Mouse (Mus musculus) midbrain, embryonic 14.5 days (tissue): ENCODE measurements around the gene Atg10. TPM values are rescaled to one million over a fixed set of nuclear protein-coding genes. Genes with fewer than 3 reads are reported as not detected.

Experiments
- ATAC-seq: fragments of 200-750 bp; cut with Nextera tagmentation; 2 replicates; pipeline ENCODE4 v1.8.0; 2017; ENCODE audit warnings: moderate number of reproducible peaks, moderate library complexity; ENCODE audit not compliant: low FRiP score, low TSS enrichment
- DNase-seq: peaks from one replicate; pipeline ENCODE4 v3.0.0-alpha.2; 2015
- H3K27ac ChIP-seq: fragments of 300-500 bp; sonication (generic); replicated peaks from 2 replicates; pipeline ENCODE4 v1.5.1; 2014; ENCODE audit warnings: mild to moderate bottlenecking, low read depth, low read length, moderate library complexity
- H3K27me3 ChIP-seq: fragments of 300-500 bp; sonication (generic); 2 replicates; pipeline ENCODE4 v1.6.1; 2014; ENCODE audit warnings: low read length, control low read depth, mixed read lengths; ENCODE audit not compliant: control insufficient read depth, insufficient read depth
- H3K36me3 ChIP-seq: fragments of 300-500 bp; sonication (generic); 2 replicates; pipeline ENCODE4 v1.6.1; 2014; ENCODE audit warnings: low read length, control low read depth; ENCODE audit not compliant: control insufficient read depth, insufficient read depth
- H3K4me1 ChIP-seq: fragments of 300-500 bp; sonication (generic); 2 replicates; pipeline ENCODE4 v1.6.1; 2014; ENCODE audit warnings: mild to moderate bottlenecking, antibody characterized with exemption, low read length, control low read depth; ENCODE audit not compliant: control insufficient read depth, insufficient read depth
- H3K4me2 ChIP-seq: fragments of 300-500 bp; sonication (generic); 2 replicates; pipeline ENCODE4 v1.6.1; 2014; ENCODE audit warnings: mild to moderate bottlenecking, low read length, moderate library complexity
- H3K4me3 ChIP-seq: fragments of 300-500 bp; sonication (generic); replicated peaks from 2 replicates; pipeline ENCODE4 v1.5.1; 2014; ENCODE audit warnings: low read depth, low read length
- H3K9ac ChIP-seq: fragments of 300-500 bp; sonication (generic); replicated peaks from 2 replicates; pipeline ENCODE4 v1.6.1; 2014; ENCODE audit warnings: mild to moderate bottlenecking, low read length, moderate library complexity
- H3K9me3 ChIP-seq: fragments of 300-500 bp; sonication (generic); 2 replicates; pipeline ENCODE4 v1.6.1; 2016; ENCODE audit warnings: low read length, control low read depth, mixed read lengths; ENCODE audit not compliant: control insufficient read depth
- WGBS: fragments of 180-500 bp; shearing (Covaris S2); extraction: QIAGEN DNeasy Blood & Tissue Kit; methylation state at CpG from one replicate; pipeline ENCODE4 v1.1.7; 2014; 5-methylcytosine and 5-hydroxymethylcytosine counted together
- polyA plus RNA-seq: library from polyadenylated mRNA; unstranded; fragments of >200 nt; fragmentation: Nextera tagmentation; extraction: Ambion mirVana; gene quantifications from 2 replicates; pipeline ENCODE4 v1.2.1, GENCODE M21; 2014

The Atg10 gene
- polyA plus RNA-seq, 1 experiment from 2014 or later: 14.5 TPM

DNA sequence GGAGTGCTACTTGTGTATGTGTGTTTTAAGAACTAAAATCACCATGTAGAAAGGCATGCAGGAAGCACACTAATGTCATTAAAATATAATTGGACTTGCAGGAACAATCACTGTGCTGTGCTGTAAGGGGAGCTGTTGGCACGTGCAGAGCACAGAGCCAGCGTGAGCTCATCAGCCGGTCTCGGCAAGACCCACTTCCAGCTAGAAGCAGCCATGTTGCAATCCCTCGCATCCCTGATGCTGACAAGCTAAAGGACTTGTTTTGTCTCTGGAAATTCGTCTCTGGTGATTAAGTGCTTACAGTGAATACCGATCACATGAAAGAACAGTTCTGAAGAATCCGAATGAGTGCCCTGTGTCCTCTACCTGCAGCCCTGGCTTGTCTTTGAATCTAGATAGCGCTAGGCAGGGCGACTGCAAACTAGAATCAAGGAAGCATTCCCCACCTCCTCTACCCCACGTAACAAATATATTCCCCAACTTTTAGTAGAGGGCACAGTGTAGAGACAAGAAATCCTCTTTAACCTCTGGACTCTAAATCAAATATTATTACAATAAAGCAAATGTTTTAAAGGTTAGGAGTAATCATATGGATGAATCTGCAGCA is 184.5 kb downstream of the Atg10 start:
- Histone ChIP-seq H3K4me1 (no peaks in the 10 kb centered on the region), H3K4me2 (peak overlapping the region; percentile 29), H3K36me3 (no peaks in the 10 kb centered on the region), H3K27me3 (no peaks in the 10 kb centered on the region), H3K9ac (no peak overlapping the region), H3K4me3 (no peak overlapping the region), H3K27ac (peak overlapping the region; percentile 61), H3K9me3 (no peaks in the 10 kb centered on the region)
- peak; percentile 93 for ATAC-seq
- WGBS: 50% methylated on average over 11 of the region's 11 CpGs
- peak; percentile 85 for DNase-seq

DNA sequence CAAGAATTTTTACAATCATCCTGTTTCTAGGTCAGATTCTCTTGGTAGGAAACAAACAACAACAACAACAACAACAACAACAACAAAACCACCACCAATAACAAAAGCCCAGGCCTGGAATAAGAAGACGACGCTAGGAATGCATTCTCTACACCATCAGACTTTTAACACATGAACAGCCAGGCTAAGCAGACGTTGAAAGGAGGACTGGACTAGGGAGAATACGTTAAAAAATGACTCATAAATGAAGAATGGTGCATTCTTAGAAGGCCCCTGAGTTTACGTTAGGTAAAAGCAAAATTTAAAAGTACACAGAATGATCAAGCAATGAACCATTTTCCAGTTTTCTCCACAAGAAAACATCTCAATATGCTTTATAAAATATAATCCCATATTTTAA is 185.1 kb downstream of the Atg10 start:
- ATAC-seq (no peak), DNase-seq (no peak)
- Histone ChIP-seq H3K36me3 (no peaks in the 10 kb centered on the region), H3K9ac (no peak overlapping the region), H3K4me1 (no peaks in the 10 kb centered on the region), H3K4me3 (no peak overlapping the region), H3K9me3 (no peaks in the 10 kb centered on the region), H3K4me2 (no peak overlapping the region), H3K27me3 (no peaks in the 10 kb centered on the region), H3K27ac (no peak overlapping the region)
- 71% methylated on average over 5 of the region's 5 CpGs for WGBS

DNA sequence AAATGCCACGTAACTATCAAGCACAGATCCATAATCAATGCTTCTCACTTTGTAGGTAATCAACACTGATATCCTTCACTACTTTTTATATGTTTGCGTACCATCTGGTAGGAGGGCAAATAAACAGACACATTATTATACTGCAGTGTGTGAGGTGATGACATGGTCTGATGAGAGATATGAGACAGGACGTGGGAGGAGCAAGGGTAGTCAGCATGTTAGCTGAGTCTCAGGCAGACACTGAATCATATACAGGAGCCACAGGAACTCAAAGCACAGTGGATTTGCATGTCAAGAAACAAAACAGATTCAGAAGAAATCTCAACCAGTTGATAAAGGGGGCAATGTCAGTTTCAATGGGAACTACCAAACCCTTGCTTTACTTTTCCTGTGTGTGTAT is 185.7 kb downstream of the Atg10 start:
- Histone ChIP-seq H3K27me3 (no peaks in the 10 kb centered on the region), H3K36me3 (no peaks in the 10 kb centered on the region), H3K27ac (no peak overlapping the region), H3K9me3 (no peaks in the 10 kb centered on the region), H3K9ac (no peak overlapping the region), H3K4me2 (no peak overlapping the region), H3K4me1 (no peaks in the 10 kb centered on the region), H3K4me3 (no peak overlapping the region)
- no peak for DNase-seq
- WGBS: 97% methylated on average over 3 of the region's 3 CpGs
- no peak for ATAC-seq

DNA sequence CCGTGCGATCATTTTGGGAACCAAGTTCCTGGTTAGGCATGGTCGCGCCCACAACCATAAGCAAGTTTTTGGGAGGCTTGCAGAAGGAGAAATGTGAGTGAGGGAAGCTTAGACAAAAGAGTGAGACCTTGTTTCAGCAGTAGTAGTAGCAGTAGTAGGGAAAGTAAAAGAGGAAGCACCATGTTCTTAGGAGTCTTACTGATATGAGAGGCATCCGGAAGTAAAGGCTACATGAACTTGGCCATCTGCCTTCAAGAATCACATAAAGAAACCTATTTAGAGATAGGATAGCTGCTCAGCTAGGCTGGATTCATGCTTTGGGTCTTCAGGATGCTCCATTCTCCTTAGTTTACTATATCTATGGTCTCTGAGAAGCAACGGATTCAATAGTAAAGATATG is 186.4 kb downstream of the Atg10 start:
- Histone ChIP-seq H3K9me3 (no peaks in the 10 kb centered on the region), H3K4me3 (no peak overlapping the region), H3K27me3 (no peaks in the 10 kb centered on the region), H3K4me1 (no peaks in the 10 kb centered on the region), H3K4me2 (no peak overlapping the region), H3K36me3 (no peaks in the 10 kb centered on the region), H3K27ac (no peak overlapping the region), H3K9ac (no peak overlapping the region)
- no peak for DNase-seq
- 92% methylated on average over 6 of the region's 6 CpGs for WGBS
- ATAC-seq: no peak

DNA sequence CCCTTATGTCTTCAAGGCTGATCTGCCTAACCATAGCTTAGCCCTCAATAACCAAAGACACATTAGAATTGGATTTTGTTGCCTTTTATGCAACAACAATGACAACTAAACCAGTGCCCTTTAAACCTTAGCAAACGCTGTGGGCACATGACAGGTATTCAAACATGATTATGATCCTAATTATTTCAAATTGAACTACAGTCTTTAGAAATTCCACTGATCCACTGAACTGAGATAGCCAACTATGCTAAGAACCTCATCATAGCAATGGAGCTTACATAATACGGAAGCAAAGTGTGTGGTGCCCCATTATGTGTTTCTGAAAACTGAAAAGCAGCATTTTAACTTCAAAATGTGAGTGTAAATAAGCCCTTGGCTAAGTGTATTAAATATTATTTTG is 191.9 kb downstream of the Atg10 start:
- H3K4me2 ChIP-seq: no peak overlapping the region
- no peaks in the 10 kb centered on the region for H3K9me3 ChIP-seq
- no peak for DNase-seq
- ATAC-seq: no peak
- no peaks in the 10 kb centered on the region for H3K4me1 ChIP-seq
- H3K27me3 ChIP-seq: no peaks in the 10 kb centered on the region
- no peak overlapping the region for H3K4me3 ChIP-seq
- no peak overlapping the region for H3K27ac ChIP-seq
- WGBS: 75% methylated on average over 2 of the region's 2 CpGs
- no peaks in the 10 kb centered on the region for H3K36me3 ChIP-seq
- H3K9ac ChIP-seq: no peak overlapping the region

DNA sequence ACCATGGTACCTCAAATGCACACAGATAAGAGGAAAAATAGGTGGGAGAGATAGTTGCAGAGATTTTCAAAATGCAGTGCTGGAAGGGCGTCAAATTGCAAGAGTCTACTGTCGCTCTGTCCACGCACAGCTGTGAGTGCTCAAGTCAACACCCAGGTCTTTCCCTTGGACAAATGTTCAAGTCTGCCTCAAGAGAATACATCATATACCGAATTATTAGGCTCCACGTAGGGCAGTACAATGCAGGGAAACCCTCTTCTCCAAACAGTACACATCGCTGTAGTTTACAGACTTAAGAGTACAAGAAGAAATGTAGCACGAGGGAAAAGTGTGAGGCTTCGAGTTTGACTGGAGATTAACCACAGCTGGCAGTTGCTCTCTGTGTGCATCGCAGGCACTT is 200.3 kb downstream of the Atg10 start:
- 93% methylated on average over 9 of the region's 9 CpGs for WGBS
- no peak for DNase-seq

DNA sequence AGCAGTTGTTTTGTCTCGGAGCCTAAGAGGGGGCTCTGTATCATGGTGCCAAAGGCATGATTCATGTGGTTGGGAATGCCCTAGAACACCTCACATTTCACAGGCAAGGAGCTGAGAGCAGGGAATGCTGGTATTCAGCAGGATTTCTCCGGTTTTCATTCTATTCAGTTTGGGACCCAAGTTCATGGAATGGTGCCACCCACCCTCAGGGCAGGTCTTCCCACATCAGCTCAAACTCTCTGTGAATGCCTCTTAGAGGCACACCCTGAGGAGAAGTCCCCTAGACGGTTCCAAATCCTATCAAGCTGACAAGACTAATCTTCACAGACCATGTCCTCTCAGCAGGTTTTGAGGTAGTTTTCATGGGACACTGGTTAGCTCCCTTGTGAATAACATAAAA is 211.9 kb downstream of the Atg10 start:
- no peaks in the 10 kb centered on the region for H3K36me3 ChIP-seq
- H3K4me3 ChIP-seq: no peak overlapping the region
- H3K27ac ChIP-seq: no peak overlapping the region
- H3K27me3 ChIP-seq: no peaks in the 10 kb centered on the region
- H3K9me3 ChIP-seq: no peaks in the 10 kb centered on the region
- DNase-seq (no peak), ATAC-seq (no peak)
- no peaks in the 10 kb centered on the region for H3K4me1 ChIP-seq
- 34% methylated on average over 3 of the region's 3 CpGs for WGBS
- H3K4me2 ChIP-seq: no peak overlapping the region
- no peak overlapping the region for H3K9ac ChIP-seq

More for the DNA sequence above, 200.3 kb downstream of the Atg10 start:
- H3K36me3 ChIP-seq: no peaks in the 10 kb centered on the region
- no peaks in the 10 kb centered on the region for H3K9me3 ChIP-seq
- H3K4me1 ChIP-seq: no peaks in the 10 kb centered on the region
- H3K27ac ChIP-seq: no peak overlapping the region
- H3K4me3 ChIP-seq: no peak overlapping the region
- no peak overlapping the region for H3K9ac ChIP-seq
- ATAC-seq: no peak
- H3K27me3 ChIP-seq: no peaks in the 10 kb centered on the region
- H3K4me2 ChIP-seq: no peak overlapping the region

DNA sequence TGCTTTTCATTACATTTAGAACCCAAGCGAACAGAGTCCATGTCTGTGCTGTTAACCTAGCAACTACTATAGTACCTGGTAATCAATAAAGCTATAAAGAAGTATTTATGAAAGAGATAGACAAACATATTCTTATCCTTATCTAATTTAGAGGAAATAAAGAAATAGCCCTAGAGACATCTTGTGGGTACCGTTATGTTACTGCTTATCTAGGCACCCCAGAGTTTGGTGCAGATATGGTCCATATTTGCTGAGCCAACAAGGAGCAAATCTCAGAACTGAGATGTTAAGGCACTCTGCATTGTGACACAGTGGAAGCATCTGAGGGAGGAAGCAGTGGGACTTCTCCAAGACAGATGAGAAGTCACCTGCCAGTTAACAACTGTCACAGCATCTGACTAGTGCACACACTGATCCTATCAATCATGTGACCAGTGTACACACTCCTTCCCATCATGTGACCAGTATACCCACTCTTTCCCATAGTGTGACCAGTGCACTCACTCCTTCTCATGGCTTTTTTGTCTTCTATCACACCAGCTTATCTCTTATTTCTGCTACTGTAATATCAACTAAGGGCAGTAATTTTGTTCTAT is 228.6 kb downstream of the Atg10 start:
- no peaks in the 10 kb centered on the region for H3K27me3 ChIP-seq
- 94% methylated on average over 2 of the region's 2 CpGs for WGBS
- ATAC-seq (no peak), DNase-seq (no peak)
- H3K27ac ChIP-seq: no peak overlapping the region
- no peak overlapping the region for H3K4me2 ChIP-seq
- no peaks in the 10 kb centered on the region for H3K9me3 ChIP-seq
- H3K9ac ChIP-seq: no peak overlapping the region
- no peaks in the 10 kb centered on the region for H3K36me3 ChIP-seq
- no peak overlapping the region for H3K4me3 ChIP-seq
- no peaks in the 10 kb centered on the region for H3K4me1 ChIP-seq

DNA sequence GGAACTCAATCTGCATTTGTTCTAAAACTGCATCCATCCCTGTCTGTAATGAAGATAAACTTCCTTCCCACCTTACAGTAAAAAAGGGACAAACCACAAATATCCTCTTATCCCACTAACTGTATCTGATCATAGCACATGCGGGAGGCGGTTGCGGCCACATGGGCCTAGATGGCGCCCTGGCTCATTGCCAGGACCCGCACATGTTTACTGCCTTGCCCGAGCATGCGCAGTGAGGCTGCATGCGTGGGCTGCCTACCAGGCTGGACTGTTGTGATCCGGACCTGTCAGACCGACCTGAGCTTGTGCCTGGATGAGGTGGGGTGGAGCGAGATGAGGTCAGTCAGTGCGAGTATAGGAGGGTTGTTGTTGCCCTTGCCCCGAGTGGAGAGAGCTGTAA is 230.2 kb downstream of the Atg10 start:
- H3K4me3 ChIP-seq: no peak overlapping the region
- no peak for DNase-seq

More for the DNA sequence above, 230.2 kb downstream of the Atg10 start:
- Histone ChIP-seq H3K9me3 (no peaks in the 10 kb centered on the region), H3K27ac (no peak overlapping the region), H3K4me2 (no peak overlapping the region), H3K27me3 (no peaks in the 10 kb centered on the region), H3K36me3 (no peaks in the 10 kb centered on the region), H3K9ac (no peak overlapping the region), H3K4me1 (no peaks in the 10 kb centered on the region)
- 83% methylated on average over 13 of the region's 13 CpGs for WGBS
- ATAC-seq: no peak
